Mouse (Mus musculus): ENCODE results near the gene Pno1.
"Not testable (repeated sequence)": the region's sequence is repeated elsewhere in the genome, so short reads cannot be mapped to it uniquely, and the experiment has no call there.

The Pno1 gene

GRCm38 (mm10) chr11:17211258-17212140 is at the start of gene Pno1:
TSS of gene Pno1 (minus strand) at chr11:17211568.
- DNase-seq, result peak; percentile 97

- DNase-seq, result no peak
Measured at GRCm38 (mm10) chr11:17257861-17258260, 46.5 kb upstream of the Pno1 start.

GRCm38 (mm10) chr11:17257443-17257842 is 46.1 kb upstream of the Pno1 start, which contains the start of gene C1d:
TSS of gene C1d (plus strand) at chr11:17257579.
- peak; percentile 96 for DNase-seq

GRCm38 (mm10) chr11:17256813-17257365 is 45.5 kb upstream of the Pno1 start:
- peak; percentile 60 for DNase-seq

- no peak for DNase-seq
Measured at GRCm38 (mm10) chr11:17248715-17249114, 37.3 kb upstream of the Pno1 start.

- DNase-seq, result not testable (repeated sequence)
Measured at GRCm38 (mm10) chr11:17238598-17238997, 27.2 kb upstream of the Pno1 start.

GRCm38 (mm10) chr11:17236449-17237037 is 25.2 kb upstream of the Pno1 start:
- DNase-seq, result no peak

GRCm38 (mm10) chr11:17232792-17233191 is 21.4 kb upstream of the Pno1 start:
- no peak for DNase-seq

- no peak for DNase-seq
Measured at GRCm38 (mm10) chr11:17221126-17221525, 9.8 kb upstream of the Pno1 start.

GRCm38 (mm10) chr11:17215475-17215874 is 4.1 kb upstream of the Pno1 start:
- DNase-seq, result no peak

GRCm38 (mm10) chr11:17212903-17213509 is 1.6 kb upstream of the Pno1 start:
- DNase-seq, result no peak

- no peak for DNase-seq
Measured at GRCm38 (mm10) chr11:17212141-17212495, 750 bp upstream of the Pno1 start.

- DNase-seq, result no peak
Measured at GRCm38 (mm10) chr11:17202481-17202880, 8.9 kb downstream of the Pno1 start.

- DNase-seq, result no peak
Measured at GRCm38 (mm10) chr11:17200936-17201335, 10.4 kb downstream of the Pno1 start.

- no peak for DNase-seq
Measured at GRCm38 (mm10) chr11:17199840-17200501, 11.4 kb downstream of the Pno1 start.

GRCm38 (mm10) chr11:17199170-17199569 is 12.2 kb downstream of the Pno1 start:
- no peak for DNase-seq

GRCm38 (mm10) chr11:17192151-17192844 is 19.1 kb downstream of the Pno1 start:
- no peak for DNase-seq

GRCm38 (mm10) chr11:17188786-17189185 is 22.6 kb downstream of the Pno1 start:
- DNase-seq, result no peak

- DNase-seq, result no peak
Measured at GRCm38 (mm10) chr11:17187649-17188048, 23.7 kb downstream of the Pno1 start.

GRCm38 (mm10) chr11:17183165-17183564 is 28.2 kb downstream of the Pno1 start:
- no peak for DNase-seq

GRCm38 (mm10) chr11:17181807-17182206 is 29.6 kb downstream of the Pno1 start, which contains the start of gene Wdr92:
TSS of gene Wdr92 (plus strand) at chr11:17182107.
- DNase-seq, result no peak

- no peak for DNase-seq
Measured at GRCm38 (mm10) chr11:17180753-17181152, 30.6 kb downstream of the Pno1 start.

Measured in cerebellum, adult 9-11 months (tissue).